Mouse (Mus musculus) left cerebral cortex, postnatal 10 days (tissue): ENCODE results near the gene Rsph6a. TPM values are rescaled to one million over a fixed set of nuclear protein-coding genes. Genes with fewer than 3 reads are reported as not detected.
A peak's percentile ranks its signal among the peaks of the same experiment; 100 is the strongest.

Experiments used
- DNase-seq, 2 experiments: peaks; one replicate each; pipeline ENCODE4 v3.0.0; 2021 to 2022; ENCODE audit warnings: low spot score in 2 of 2, mixed read lengths in 1 of 2; ENCODE audit errors: extremely low spot score in 1 of 2
- intact Hi-C: fragments of 180-260 bp; cut with DNase I; formaldehyde crosslinking; loops from one replicate; pipeline ENCODE4 v1.15.1; 2025
- total RNA-seq, 2 experiments: library from RNA; stranded (reverse); gene quantifications; 2 replicates each; pipeline ENCODE4 v1.2.3; 2021

The Rsph6a gene
- total RNA-seq, 2 experiments from 2014 or later, result 0.22 to 0.41 TPM

- DNase-seq, result peak; percentile 77 to 97
- intact Hi-C loops, result no loop called here
Observed at GRCm38 (mm10) chr7:19093537-19094385, 39.3 kb downstream of the Rsph6a start.

- intact Hi-C loops, result no loop called here
- DNase-seq, result peak in 1 of 2 experiments; percentile 76
Observed at GRCm38 (mm10) chr7:19094471-19094825, 40.0 kb downstream of the Rsph6a start, which contains the start of gene Six5. Gene Six5, plus strand, starts transcription at chr7:19094594.

GRCm38 (mm10) chr7:19094826-19095750 lies 40.6 kb downstream of the Rsph6a start:
- intact Hi-C loops, result no loop called here
- DNase-seq, result peak in 1 of 2 experiments; percentile 72

- intact Hi-C loops, result no loop called here
- peak in 1 of 2 experiments; percentile 82 for DNase-seq
Observed at GRCm38 (mm10) chr7:19095751-19096110, 41.2 kb downstream of the Rsph6a start.

GRCm38 (mm10) chr7:19096421-19096976 lies 42.0 kb downstream of the Rsph6a start:
- intact Hi-C loops, result no loop called here
- DNase-seq, result no peak

- intact Hi-C loops, result no loop called here
- DNase-seq, result no peak
Observed at GRCm38 (mm10) chr7:19097217-19097616, 42.7 kb downstream of the Rsph6a start.

- intact Hi-C loops, result no loop called here
- no peak for DNase-seq
Observed at GRCm38 (mm10) chr7:19097863-19098262, 43.4 kb downstream of the Rsph6a start.

GRCm38 (mm10) chr7:19098811-19099210 lies 44.3 kb downstream of the Rsph6a start:
- intact Hi-C loops, result no loop called here
- no peak for DNase-seq

- no peak for DNase-seq
- intact Hi-C loops, result no loop called here
Observed at GRCm38 (mm10) chr7:19100290-19100689, 45.8 kb downstream of the Rsph6a start.

- DNase-seq, result no peak
- intact Hi-C loops, result no loop called here
Observed at GRCm38 (mm10) chr7:19103741-19104140, 49.3 kb downstream of the Rsph6a start.

GRCm38 (mm10) chr7:19104486-19104885 lies 50.0 kb downstream of the Rsph6a start:
- DNase-seq, result no peak
- intact Hi-C loops, result no loop called here

- no peak for DNase-seq
- intact Hi-C loops, result loop anchor here (5.0 kb wide), 1 partner anchor 40 kb away; no protein-coding TSS in a partner anchor
Observed at GRCm38 (mm10) chr7:19107436-19107835, 52.9 kb downstream of the Rsph6a start.

GRCm38 (mm10) chr7:19109565-19109964 lies 55.1 kb downstream of the Rsph6a start:
- intact Hi-C loops, result loop anchor here (5.0 kb wide), 1 partner anchor 42 kb away; no protein-coding TSS in a partner anchor
- DNase-seq, result no peak

- DNase-seq, result peak; percentile 67 to 89
- intact Hi-C loops, result no loop called here
Observed at GRCm38 (mm10) chr7:19118028-19118771, 63.7 kb downstream of the Rsph6a start, which contains the start of gene Gm4969. Gene Gm4969, minus strand, starts transcription at chr7:19118368.

- intact Hi-C loops, result no loop called here
- no peak for DNase-seq
Observed at GRCm38 (mm10) chr7:19119083-19119482, 64.6 kb downstream of the Rsph6a start.

GRCm38 (mm10) chr7:19119631-19120429 lies 65.3 kb downstream of the Rsph6a start, which contains the start of gene Fbxo46:
Gene Fbxo46, plus strand, starts transcription at chr7:19119859.
- peak; percentile 94 to 96 for DNase-seq
- intact Hi-C loops, result no loop called here

- intact Hi-C loops, result no loop called here
- DNase-seq, result no peak
Observed at GRCm38 (mm10) chr7:19121686-19122085, 67.2 kb downstream of the Rsph6a start.
